Mouse (Mus musculus): Measurements from ENCODE around the gene Calm3.
A peak's percentile ranks its signal among the peaks of the same experiment; 100 is the strongest.

The Calm3 gene

DNA sequence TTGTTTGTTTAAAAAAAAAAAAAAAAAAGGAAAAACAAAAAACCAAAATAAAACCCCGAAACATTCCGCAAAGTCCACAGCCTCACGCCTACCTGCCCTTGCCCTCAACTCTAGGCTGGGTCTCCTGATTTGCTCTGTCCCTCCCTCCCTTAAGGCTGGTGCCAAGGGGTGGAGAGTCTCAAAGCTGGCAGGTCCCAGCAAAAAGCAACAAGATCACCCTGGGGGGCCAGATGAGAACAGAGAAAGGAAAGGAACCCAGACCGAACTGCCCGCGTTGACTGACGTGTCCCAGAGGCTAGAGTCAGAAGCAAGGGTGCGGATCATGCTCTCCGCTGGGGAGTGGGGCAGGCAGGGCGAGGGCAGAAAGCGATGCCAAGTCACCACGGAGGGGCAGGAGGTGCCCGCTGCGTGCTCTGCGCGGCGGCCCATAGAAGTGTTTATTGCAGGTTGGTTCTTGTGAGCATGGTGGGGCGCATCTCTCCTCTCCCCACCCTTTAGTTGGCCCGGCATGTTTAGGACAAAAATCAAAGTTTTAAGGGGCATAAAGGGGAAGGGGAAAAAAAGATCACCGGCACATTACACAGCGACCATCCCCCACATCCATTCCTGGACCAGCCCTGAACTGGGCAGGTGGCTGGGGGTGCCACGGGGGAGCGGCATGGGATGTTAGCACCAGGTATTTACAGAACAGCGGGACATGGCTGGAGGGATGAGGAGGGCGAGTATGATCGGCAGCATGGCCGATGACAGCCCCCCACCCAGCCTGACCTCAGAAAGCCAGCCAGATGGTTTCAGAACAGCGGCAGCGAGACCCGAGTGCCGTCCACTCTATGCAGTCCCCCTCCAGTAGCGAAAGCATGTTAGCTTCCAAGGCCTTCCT is 8.2 kb downstream of the Calm3 start:
- no peak for DNase-seq (ENCODE audit: low spot score in 2 of 2)

DNA sequence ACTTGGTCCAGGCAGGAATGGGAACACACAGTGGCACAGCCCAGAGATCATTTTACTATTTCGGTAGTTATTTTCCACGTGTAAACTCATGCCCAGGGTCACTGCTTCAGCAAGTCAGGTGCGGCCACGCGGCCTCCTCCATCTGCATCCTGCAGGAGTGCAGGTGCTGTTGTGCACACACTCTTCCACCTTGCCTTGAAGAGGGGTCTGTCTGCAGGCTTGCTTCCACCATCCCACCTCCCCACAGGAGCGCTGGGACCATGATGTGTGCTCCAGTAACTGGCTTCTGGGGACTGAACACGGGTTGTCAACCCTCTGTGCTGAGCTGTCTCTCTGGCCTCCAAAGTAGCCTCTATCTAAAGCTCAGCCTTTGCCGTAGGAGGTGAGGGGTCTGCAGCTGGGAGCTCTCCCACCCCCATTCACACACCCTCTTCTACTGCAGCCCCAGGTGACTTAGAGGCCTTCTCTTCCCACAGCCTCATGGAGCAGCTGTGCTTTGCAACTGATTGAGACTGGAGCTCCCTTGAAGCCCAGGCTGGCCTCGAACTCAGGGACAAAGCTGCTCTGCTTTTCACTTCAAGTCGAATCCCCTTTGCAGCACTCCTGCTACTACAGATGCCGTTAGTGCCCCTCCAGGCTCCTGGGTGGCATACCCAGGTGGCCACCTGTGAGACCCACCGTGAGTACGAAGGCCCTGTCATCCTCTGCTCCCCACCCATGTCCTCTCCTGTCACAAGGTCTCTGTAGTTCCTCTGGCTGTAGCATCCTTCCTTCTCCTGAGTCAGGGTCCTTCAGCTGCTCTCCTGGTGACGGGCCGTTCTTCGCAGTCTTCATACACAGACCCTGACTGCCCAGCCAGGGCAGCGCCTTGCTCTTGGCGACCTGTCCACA is 9.2 kb downstream of the Calm3 start:
- DNase-seq (ENCODE audit: low spot score in 2 of 2) = no peak

DNA sequence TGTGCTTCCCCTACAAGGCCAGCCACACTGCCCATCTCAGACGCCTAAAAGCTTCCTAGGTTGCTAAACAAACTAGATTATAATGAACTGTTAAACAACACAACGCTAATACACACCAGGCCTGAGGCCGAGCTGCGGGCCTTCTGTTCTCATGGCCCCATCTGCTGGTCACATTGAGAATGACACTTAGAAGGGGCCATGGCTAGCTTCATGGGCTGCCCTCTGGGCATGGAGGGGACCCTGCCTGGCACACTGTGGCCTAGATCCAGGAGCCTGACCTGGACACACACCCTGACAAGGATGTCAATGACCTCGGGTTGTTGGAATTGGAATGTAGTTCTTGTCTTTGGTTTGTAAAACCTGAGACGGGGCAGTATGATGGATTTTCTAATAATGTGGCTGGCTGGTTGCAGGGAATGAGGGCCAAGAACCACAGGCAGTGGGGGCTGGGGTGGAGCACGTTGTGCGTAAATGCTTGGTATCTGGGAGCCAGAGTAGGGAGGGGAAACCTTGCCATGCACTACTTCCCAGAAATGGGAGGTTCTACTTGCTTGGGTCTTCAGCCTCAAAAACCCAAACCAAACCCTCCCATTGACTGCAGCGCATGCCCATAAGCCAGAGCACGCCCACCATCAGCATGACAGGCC is 10.0 kb downstream of the Calm3 start:
- peak in 1 of 2 experiments; percentile 78 for DNase-seq (ENCODE audit: low spot score in 2 of 2)

DNA sequence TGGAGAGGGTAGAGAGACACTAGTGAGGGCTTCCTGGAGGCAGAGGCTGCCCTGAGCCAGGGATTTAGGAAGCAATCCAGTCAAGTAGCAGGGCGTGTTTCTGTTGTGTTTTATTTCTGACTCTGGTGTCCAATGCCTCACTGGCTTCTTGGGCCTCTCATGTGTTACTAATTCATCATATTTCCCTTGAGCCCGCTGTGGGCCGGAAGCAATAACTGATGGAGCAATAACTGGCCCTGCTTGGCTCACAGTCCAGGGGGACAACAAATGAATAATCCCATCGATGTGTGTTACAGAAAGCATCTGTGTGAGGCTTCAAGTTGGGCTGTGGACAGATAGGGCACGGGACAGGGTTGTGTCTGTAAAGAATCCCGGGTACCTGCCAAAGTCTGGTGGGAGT is 11.6 kb downstream of the Calm3 start:
- DNase-seq (ENCODE audit: low spot score in 2 of 2) = no peak

DNA sequence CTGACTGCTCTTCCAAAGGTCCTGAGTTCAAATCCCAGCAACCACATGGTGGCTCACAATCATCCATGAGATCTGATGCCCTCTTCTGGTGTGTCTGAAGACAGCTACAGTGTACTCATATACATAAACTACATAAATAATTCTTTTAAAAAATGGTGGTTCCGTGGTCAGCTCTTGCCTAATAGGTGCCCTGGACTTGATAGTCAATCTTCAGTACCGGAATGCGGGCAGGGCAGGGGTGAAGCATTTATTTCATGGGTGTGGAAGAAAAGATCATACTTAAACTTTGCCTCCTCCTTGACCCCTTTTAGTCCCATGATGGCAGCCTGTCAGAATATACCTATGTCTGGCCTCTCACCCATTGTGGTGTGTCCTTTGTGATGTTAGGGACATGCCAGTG is 12.0 kb downstream of the Calm3 start:
- DNase-seq (ENCODE audit: low spot score in 2 of 2) = no peak

DNA sequence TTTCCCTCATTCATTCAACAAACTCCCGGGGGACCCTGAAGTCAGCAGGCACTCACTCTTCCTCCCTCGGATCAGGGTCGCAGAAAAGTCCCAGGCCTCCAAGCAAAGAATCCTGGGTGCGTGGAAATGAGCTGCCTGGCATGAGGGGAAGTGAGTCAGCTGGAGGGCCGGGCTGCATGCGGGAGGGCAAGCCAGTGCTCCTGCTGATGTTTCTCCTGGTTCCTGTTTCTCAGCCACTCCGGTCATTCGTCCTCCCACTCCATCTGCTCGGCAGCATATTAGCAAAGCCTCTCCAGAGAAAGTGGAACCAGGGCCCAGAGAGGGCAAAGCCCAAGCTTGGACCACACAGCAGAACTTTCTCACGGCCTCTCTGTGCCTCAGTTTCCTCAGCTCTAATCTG is 14.0 kb downstream of the Calm3 start:
- no peak for DNase-seq (ENCODE audit: low spot score in 2 of 2)

DNA sequence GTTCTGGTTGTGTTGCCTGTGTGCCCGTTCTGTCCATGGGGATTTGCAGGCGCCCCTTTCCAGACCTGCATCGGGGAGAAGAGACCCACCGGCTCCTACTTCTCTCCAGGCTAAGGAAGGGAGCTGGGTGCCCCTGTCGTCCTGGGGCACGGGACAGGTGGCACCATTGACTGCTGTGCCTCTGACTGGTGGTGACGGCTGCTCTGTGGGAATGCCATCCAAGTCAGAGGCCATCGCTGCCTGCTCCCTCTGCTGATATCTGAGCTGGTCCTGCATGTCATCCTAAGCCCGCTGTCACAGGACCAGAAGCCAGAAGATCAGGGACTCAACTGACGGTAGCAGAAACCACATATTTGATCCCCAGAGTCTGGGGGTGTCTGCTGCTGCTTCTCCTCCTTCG is 15.1 kb downstream of the Calm3 start:
- DNase-seq (ENCODE audit: low spot score in 2 of 2) = no peak

DNA sequence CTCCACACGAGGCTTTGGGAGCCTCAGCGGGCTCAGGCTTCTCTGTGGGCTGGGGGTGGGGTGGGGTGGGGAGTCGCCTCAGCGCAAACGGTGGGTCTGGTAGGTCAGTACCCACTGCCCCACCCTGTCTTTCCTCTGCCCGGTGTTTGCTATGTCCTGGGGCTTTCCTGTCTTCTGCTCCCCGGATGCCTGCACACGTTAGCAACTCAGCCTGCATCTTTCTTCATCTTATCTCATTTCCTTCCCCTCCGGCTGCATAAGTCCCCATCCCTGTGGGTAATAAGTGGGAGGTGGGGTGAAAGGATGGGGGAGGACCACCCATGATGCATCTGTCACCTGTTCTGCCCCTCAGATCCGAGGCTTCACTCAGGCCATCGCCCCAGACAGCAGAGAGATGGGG is 15.5 kb downstream of the Calm3 start:
- no peak for DNase-seq (ENCODE audit: low spot score in 2 of 2)

DNA sequence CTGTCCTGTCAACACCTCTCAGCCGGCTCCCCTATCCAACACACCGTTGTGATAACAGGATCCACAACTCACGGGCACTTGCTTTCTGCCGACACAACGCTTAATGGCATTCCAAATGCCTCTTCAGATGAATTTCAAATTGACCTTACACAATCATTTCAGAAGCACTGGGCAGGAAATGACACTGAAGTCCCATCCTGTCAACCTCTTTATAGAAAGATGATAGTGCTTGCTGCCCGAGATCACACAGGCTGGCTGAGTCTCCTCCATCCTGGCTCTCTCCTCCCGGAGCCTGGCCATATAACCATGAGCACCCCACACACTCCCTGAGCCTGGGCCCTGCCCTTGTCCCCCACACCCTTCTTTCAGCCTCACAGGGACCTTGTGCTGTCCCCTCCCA is 16.1 kb downstream of the Calm3 start:
- no peak for DNase-seq (ENCODE audit: low spot score in 2 of 2)

DNA sequence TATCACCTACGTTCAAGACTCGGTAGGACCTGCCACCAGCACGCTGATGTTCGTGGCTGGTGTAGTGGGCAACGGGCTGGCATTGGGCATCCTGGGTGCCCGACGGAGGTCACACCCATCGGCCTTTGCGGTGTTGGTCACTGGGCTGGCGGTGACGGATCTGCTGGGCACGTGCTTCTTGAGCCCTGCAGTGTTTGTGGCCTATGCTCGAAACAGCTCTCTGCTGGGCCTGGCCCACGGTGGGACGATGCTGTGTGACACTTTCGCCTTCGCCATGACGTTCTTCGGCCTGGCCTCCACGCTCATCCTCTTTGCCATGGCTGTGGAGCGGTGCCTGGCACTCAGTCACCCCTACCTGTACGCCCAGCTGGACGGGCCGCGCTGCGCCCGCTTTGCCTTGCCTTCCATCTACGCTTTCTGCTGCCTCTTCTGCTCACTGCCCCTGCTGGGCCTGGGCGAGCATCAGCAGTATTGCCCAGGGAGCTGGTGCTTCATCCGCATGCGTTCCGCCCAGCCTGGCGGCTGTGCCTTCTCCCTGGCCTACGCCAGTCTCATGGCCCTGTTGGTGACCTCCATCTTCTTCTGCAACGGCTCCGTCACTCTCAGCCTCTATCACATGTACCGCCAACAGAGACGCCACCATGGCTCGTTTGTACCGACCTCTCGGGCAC is 16.9 kb downstream of the Calm3 start:
- DNase-seq (ENCODE audit: low spot score in 2 of 2) = no peak

DNA sequence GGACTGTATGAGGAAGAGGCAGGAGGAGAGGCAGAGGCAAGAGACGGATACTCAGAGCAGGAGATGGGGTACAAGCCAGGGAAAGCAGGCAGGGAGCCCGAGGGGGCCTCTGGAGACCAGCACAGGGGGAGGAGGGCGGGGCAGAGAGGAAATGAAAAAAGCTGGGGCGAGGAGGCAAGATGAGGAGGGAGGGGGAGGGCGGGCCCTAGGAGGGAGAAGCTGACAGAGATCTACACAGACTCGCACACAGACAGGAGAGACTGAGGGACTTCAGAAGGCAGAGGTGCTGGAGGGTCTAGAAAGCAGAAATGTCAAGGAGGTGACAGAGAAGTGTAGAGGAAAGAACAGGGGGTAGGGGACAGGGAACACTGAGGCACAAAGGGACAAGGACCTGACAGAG is 17.6 kb downstream of the Calm3 start, which contains the start of gene Ptgir:
Ptgir (plus strand) TSS at position 210 of the 400 bp plus-strand sequence.
- no peak for DNase-seq (ENCODE audit: low spot score in 2 of 2)

DNA sequence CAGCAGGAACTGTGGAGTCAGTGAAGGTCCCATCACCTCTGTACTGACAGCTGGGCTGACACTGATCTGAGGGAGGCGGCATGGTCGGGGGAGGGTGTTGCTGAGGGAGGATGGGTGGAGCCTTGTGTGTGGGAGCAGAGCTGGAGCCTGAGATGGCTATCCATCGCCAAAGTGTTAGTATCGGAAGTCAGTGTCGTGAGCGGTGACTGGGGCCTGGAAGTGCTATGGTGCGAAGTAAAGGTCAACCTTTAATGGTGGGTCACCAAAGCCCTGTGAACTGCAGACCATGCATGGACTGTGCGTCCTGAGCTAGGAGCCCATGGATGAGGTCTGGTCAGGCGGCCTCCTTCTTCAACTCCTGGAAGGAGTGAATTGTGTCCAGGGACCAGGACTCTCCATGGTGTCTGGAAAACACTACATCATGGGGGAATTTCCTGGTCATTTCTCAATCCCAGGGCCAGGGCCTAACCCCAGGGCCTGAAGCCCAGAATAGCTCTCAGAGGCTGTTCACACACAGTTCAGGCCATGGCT is 18.4 kb downstream of the Calm3 start:
- no peak for DNase-seq (ENCODE audit: low spot score in 2 of 2)

DNA sequence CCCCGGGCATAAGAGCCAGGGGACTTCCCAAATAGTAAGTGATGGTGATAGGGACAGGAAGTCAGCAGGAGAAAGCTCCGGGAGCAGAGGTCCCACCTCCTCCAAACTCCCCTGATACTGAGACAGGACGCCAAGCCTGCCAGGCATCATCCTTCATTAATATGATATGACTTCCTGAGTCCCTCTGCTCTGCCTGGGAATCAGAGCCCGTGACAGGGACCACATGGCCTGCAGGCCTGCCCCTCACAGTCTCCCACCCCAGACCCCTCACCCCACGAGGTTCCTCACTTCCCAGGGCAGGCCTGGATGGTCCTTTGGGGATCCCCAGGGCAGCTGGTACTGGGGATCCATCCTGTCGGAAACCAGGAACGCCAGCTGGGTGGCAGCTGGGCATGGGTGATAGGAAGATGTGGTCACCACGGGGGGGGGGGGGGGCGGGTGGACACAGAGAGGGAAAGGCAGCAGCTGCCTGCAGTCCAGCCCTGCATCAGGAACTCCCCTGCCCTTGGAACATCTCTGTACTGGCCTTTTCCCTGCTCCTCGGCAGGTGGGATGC is 19.7 kb downstream of the Calm3 start:
- DNase-seq (ENCODE audit: low spot score in 2 of 2) = no peak

DNA sequence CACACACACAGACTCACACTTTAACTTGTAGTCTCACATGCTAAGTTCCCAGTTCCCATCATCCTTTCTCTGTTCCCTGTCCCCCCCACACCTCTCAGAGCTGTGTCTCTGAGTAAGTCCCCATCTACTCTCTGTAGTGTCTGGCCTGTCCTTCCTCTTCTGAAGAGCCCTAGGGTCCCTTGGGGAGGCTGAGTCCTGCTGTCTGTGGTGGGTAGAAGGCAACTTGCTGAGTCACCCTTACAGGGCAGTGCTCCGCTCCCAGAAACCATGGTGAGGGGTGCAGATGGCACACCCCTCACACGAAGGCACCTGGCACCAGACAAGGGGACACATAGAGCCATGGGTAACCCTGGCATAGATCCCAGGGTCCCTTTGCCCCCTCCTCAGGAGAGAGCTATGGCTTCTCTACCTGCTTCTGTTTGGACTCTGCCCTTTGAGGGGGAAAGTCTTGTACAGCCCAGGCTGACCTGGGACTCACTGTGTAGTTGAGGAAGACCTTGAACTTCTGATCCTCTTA is 20.4 kb downstream of the Calm3 start:
- DNase-seq (ENCODE audit: low spot score in 2 of 2) = no peak

DNA sequence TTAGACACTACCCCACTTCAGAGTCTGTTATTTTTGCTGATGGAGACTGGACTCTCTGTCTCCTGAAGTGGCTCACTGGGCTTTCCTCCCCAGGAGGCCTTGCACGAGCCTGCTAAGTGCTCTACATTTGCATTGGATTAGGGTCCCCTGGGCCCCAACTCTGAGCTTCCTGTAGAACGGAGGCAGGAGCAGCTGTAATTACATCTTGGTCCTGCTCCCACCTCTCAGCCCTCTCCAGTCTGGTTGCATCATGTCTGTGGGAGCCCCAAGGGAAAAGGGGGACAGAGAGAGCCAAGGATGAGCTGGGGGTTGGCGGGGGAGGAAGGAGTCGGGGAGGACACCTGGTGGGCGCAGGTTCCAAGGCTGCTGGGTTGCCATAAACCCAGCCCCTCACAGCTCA is 23.4 kb downstream of the Calm3 start:
- no peak for DNase-seq (ENCODE audit: low spot score in 2 of 2)

DNA sequence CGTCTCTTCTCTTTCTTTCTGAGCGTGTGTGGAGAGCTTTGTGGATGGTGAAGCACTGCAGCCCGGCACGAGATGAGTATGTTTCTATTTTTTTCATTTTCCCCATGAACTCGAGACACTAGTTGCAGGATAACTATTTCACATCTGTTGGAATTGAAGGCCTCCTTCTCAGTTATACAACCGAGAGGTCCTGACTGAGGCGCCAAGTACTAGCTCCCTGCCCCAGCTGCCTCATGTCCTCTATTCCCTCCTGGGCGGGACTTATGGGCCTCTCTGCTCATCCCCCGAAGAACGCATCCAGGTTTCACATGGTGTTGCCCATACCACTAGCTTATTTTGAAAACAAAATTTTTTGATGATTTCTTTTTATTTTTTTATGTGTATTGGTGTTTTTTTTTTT is 28.4 kb downstream of the Calm3 start:
- no peak for DNase-seq (ENCODE audit: low spot score in 2 of 2)

DNA sequence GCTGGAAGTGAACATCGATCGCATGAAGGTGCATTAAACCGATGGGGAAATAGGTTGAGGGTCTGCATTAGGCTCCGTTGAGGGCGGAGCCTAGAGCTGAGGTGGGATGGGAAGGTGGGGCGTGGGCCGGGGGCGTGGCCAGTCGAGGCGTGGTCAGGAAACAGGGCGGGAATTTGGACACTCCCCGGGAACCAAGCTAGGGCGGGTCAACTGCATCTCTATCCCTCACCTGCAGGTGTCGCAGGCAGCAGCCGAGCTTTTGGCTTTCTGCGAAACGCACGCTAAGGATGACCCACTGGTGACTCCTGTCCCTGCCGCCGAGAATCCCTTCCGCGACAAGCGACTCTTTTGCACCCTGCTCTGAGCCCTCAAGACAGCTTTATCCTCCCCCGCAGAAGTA is 28.9 kb downstream of the Calm3 start:
- DNase-seq (ENCODE audit: low spot score in 2 of 2) = peak in 1 of 2 experiments; percentile 75

DNA sequence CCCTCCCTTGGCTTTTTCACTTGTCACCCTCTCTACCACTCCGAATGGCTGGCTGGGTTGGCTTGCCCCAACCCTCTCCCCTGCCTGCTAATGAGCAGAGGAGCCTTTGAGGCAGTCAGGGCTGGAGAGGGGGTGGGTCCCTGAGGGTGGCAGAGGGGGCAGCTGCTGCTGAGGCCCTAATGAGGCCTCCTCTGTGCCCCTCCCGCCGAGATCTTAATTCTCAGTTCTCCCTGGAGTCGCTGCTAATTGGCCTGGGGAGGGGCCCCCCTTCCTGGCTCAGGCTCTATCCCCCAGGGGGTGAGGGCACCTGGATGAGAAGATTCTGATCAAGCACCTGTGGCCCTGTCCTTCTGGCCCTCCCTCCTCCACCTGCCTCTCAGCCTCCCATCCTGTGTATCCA is 29.6 kb downstream of the Calm3 start:
- no peak for DNase-seq (ENCODE audit: low spot score in 2 of 2)

DNA sequence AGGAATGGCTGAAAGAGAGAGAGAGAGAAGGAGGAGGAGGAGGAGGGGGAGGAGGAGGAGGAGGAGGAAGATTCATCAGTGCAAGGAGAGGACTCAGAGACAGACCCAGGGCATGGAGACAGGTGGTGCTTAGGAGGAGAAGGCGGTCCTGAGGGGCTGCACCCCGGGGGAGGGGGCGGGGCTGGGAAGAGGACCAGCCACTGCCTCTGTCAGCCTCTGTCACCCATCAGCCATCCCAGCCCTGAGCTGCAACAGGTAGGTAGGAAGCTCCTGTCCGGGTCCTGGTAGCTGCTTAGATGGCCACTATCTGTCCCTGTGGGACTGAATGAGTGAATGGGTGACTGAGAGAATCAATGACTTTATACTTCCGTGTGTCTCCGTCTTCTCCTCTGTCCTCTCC is 30.3 kb downstream of the Calm3 start:
- no peak for DNase-seq (ENCODE audit: low spot score in 2 of 2)

DNA sequence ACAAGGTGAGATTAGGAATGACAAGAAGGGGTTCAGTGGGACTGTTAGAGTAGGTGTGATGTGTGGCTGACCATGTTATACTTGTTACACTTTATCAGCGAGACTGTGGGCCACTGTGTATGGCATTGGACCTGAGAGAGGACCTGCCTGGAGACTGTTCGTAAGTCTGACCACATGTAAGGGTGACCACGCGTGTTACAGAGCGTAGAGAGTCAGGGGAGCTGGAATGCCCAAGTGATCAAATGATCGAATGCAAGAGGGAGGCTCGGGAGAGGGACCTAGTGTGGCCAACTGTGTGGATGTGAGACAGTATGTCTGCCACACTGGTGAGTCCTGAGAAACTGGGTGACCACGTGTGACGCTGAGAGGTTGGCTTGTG is 31.6 kb downstream of the Calm3 start:
- no peak for DNase-seq (ENCODE audit: low spot score in 2 of 2)

Data from left cerebral cortex, adult 9 months (tissue).